Mouse (Mus musculus): ENCODE results near the gene Smtnl2.

DNA sequence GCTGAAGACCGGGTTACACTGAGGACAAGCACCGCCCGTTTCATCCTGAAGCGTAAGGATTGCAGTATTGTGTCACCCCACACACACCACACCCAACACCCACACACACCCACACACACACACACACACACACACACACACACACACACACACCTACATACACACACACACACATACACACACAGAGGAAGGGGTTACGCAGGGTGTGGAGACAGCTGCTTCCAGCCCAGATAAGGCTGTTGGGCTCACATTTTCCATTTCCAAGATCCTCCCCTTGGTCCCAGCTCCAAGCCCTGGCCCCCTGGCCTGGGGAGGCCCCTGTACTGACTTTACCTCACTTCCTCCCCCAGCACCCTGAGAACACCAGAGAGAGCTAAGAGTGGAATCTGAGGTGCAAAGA lies 5.2 kb upstream of the Smtnl2 start:
- TF ChIP-seq CTCF (IDR thresholded peaks at IDR 0.05; ENCODE audit: borderline replicate concordance, extremely low read depth, insufficient read depth, insufficient read length) (no peak), POLR2A (IDR thresholded peaks at IDR 0.05; ENCODE audit: borderline replicate concordance, extremely low read depth, insufficient read depth, insufficient read length, poor library complexity, severe bottlenecking) (no peak)
